Mouse (Mus musculus) midbrain, embryonic 10.5 days (tissue): ENCODE measurements around the gene Dock3. TPM values are rescaled to one million over a fixed set of nuclear protein-coding genes. Genes with fewer than 3 reads are reported as not detected.
A peak's percentile ranks its signal among the peaks of the same experiment; 100 is the strongest.

Experiments
- DNase-seq: peaks from one replicate; pipeline ENCODE4 v3.0.0-alpha.2; 2017; ENCODE audit warnings: low spot score
- H3K27ac ChIP-seq: fragments of 300-500 bp; sonication (generic); replicated peaks from 2 replicates; pipeline ENCODE4 v1.5.1; 2016; ENCODE audit warnings: mild to moderate bottlenecking
- H3K27me3 ChIP-seq: fragments of 300-500 bp; sonication (generic); 2 replicates; pipeline ENCODE4 v1.6.1; 2016; ENCODE audit warnings: low read depth, mild to moderate bottlenecking; ENCODE audit not compliant: poor library complexity, severe bottlenecking
- H3K36me3 ChIP-seq: fragments of 300-500 bp; sonication (generic); 2 replicates; pipeline ENCODE4 v1.6.1; 2016; ENCODE audit warnings: mild to moderate bottlenecking, moderate library complexity
- H3K4me1 ChIP-seq: fragments of 300-500 bp; sonication (generic); 2 replicates; pipeline ENCODE4 v1.6.1; 2016
- H3K4me3 ChIP-seq: fragments of 300-500 bp; sonication (generic); 2 replicates; pipeline ENCODE4 v1.5.1; 2016; ENCODE audit warnings: mild to moderate bottlenecking, moderate library complexity
- H3K9me3 ChIP-seq: fragments of 300-500 bp; sonication (generic); replicated peaks from 2 replicates; pipeline ENCODE4 v1.6.1; 2016; ENCODE audit warnings: mild to moderate bottlenecking
- WGBS: fragments of 180-500 bp; shearing (Covaris S2); methylation state at CpG from one replicate; pipeline ENCODE4 v1.1.7; 2016; 5-methylcytosine and 5-hydroxymethylcytosine counted together
- polyA plus RNA-seq: library from polyadenylated mRNA; unstranded; fragments of >200 nt; fragmentation: Nextera tagmentation; extraction: Ambion mirVana; gene quantifications from 2 replicates; pipeline ENCODE4 v1.2.1, GENCODE M21; 2016

The Dock3 gene
- polyA plus RNA-seq, 1 experiment from 2014 or later = 4.2 TPM

DNA sequence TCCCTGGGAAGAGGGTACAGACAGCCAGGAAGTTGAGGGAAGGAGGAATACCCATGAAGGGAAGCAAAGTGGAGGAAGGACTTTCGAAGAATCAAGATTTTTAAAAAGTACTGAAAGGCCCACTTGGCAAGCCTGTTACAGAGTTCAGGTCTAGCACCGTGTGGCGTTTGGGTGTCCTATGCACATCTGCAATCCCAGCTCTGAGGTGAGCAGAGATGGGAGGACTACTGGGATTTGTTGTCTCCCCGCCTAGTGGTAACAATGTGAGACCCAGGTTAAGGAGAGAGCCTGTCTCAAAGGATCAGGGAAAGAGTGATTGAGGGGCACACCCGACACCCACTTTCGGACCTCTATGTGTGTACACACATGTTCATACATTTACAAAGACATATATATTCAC, 316.8 kb downstream of the Dock3 start:
- no peaks in the 10 kb centered on the region for H3K27me3 ChIP-seq
- no peaks in the 10 kb centered on the region for H3K4me1 ChIP-seq
- H3K36me3 ChIP-seq = no peaks in the 10 kb centered on the region
- H3K27ac ChIP-seq = no peak overlapping the region
- WGBS = 88% methylated on average over 6 of the region's 6 CpGs
- no peak overlapping the region for H3K4me3 ChIP-seq
- no peak for DNase-seq
- no peaks in the 10 kb centered on the region for H3K9me3 ChIP-seq

DNA sequence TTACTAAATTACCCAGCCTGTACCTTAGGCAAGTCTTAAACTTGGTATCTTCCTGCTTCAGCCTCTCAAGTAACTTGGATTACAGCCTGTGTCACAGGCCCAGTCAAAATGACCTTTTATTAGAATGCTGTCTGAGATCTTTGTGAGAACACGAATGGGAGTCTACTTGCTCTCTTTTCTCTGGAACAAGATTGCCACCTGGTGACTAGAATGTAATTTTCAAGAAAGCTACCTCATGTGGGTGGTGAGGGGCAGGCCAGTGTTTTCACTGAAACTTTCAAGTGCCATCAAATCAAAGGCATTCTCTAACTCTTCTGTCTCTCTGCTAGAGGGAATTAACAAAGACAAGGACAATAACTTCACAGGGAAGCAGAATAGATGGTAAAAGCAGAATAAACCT, 317.9 kb downstream of the Dock3 start:
- no peak for DNase-seq
- Histone ChIP-seq H3K27ac (no peak overlapping the region), H3K4me3 (no peak overlapping the region), H3K9me3 (no peaks in the 10 kb centered on the region), H3K4me1 (no peaks in the 10 kb centered on the region), H3K36me3 (no peaks in the 10 kb centered on the region), H3K27me3 (no peaks in the 10 kb centered on the region)
- 25% methylated on average over 1 of the region's 1 CpGs for WGBS

DNA sequence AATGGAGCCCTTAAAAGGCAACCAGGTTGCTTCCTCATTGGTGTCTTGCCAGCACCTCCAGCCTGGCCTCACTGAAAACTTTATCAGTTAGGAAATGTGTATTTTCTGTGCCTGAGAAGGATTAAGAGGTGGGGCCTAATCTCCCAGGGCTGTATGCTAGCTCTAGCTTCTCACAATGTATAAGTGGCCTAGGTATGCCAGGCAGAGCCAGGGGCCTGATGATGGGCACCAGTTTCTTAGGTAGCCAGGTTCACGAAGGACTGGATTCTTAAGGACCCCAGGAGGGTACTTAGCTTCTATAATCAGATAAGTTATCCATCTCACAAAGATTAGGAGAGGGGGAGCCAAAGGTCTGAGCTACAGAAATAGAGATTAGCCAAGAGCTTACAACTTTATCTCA, 320.1 kb downstream of the Dock3 start:
- Histone ChIP-seq H3K4me3 (no peak overlapping the region), H3K9me3 (no peaks in the 10 kb centered on the region), H3K27ac (no peak overlapping the region), H3K4me1 (no peaks in the 10 kb centered on the region), H3K36me3 (0 out of 2 replicates have a peak, but pooled peaks cover 5% of the 10 kb centered on the region), H3K27me3 (no peaks in the 10 kb centered on the region)
- 91% methylated on average over 1 of the region's 1 CpGs for WGBS
- DNase-seq = no peak

DNA sequence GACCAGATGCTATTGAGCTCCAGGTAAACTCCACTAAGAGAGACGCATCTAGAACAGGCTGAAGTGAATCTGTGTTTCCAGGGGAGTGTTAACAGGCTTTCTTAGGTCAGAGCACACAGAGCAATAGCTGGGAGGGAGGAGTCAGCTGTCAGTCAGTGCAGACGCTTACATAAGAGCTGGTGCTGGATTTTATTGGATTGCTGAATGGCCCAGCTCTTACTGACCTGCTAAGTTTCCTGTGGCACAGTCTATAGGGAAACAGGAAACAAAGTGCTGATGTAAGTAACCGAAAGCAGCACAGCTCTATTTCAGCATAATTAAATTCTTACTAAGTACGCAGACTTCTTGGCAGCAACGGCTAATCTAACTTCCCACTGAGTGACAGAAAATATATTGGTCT, 323.0 kb downstream of the Dock3 start:
- DNase-seq = no peak
- no peak overlapping the region for H3K27ac ChIP-seq
- H3K27me3 ChIP-seq = no peaks in the 10 kb centered on the region
- H3K9me3 ChIP-seq = no peaks in the 10 kb centered on the region
- no peaks in the 10 kb centered on the region for H3K4me1 ChIP-seq
- no peak overlapping the region for H3K4me3 ChIP-seq
- WGBS = 66% methylated on average over 5 of the region's 5 CpGs
- 0 out of 2 replicates have a peak, but pooled peaks cover 5% of the 10 kb centered on the region for H3K36me3 ChIP-seq

DNA sequence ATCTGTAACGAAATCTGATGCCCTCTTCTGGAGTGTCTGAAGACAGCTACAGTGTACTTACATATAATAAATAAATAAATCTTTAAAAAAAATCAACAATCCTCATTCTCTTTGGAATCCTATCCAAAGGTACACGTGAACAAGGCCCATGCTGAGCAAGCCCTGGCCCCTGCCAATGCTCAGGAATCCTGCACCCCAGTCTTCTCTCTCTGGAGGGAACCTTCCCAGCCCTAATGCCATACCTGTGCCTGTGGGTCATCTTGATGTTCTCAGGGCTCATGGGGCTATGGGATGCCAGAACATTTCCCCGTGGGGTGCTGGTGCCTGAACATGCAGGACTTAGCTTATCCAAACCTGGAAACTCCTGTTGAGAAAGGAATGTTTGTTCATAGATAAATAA, 323.5 kb downstream of the Dock3 start:
- 0 out of 2 replicates have a peak, but pooled peaks cover 5% of the 10 kb centered on the region for H3K36me3 ChIP-seq
- no peaks in the 10 kb centered on the region for H3K27me3 ChIP-seq
- 83% methylated on average over 3 of the region's 3 CpGs for WGBS
- no peaks in the 10 kb centered on the region for H3K9me3 ChIP-seq
- no peak overlapping the region for H3K27ac ChIP-seq
- DNase-seq = no peak
- no peak overlapping the region for H3K4me3 ChIP-seq
- no peaks in the 10 kb centered on the region for H3K4me1 ChIP-seq

DNA sequence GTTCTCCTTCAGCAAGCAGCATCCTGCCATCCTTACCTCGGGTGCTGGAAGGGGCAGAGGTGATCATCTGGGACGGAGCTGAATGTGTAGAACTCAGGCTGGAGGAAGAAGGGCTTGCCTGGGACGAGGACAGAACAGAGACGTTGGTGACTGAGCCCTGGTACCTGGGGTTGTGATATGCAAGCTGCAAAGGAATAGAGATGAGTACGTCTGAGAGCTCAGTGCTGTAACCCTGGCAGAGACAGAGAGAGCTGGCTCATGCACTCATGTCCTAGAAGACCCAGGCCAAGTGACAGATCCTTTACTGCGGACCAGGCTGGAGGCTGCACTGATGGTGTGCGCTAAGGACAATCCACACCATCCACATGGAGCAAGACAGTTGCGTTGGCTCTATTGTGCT, 325.1 kb downstream of the Dock3 start:
- no peaks in the 10 kb centered on the region for H3K27me3 ChIP-seq
- H3K36me3 ChIP-seq = 0 out of 2 replicates have a peak, but pooled peaks cover 5% of the 10 kb centered on the region
- DNase-seq = no peak
- no peaks in the 10 kb centered on the region for H3K9me3 ChIP-seq
- H3K27ac ChIP-seq = no peak overlapping the region
- 84% methylated on average over 8 of the region's 8 CpGs for WGBS
- no peak overlapping the region for H3K4me3 ChIP-seq
- H3K4me1 ChIP-seq = no peaks in the 10 kb centered on the region

DNA sequence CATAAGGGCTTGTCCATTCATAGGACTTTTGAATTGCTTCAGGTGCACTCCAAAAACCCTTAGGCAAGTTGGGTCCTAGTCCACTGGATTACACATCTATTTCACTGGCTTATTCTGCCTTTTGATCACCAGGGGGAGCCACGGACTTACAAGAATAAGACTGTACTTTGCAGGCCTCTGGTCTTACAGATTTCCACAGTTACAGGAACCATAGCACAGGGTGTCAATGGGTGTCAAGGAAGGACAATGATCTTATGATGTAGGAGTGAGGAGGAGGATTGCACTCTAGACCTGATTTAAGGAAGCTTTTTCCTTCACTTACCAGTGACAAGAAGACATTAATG, 327.9 kb downstream of the Dock3 start:
- Histone ChIP-seq H3K4me3 (no peak overlapping the region), H3K4me1 (no peaks in the 10 kb centered on the region), H3K36me3 (0 out of 2 replicates have a peak, but pooled peaks cover 5% of the 10 kb centered on the region), H3K27ac (no peak overlapping the region), H3K27me3 (no peaks in the 10 kb centered on the region), H3K9me3 (no peaks in the 10 kb centered on the region)
- 32% methylated on average over 1 of the region's 1 CpGs for WGBS
- no peak for DNase-seq

DNA sequence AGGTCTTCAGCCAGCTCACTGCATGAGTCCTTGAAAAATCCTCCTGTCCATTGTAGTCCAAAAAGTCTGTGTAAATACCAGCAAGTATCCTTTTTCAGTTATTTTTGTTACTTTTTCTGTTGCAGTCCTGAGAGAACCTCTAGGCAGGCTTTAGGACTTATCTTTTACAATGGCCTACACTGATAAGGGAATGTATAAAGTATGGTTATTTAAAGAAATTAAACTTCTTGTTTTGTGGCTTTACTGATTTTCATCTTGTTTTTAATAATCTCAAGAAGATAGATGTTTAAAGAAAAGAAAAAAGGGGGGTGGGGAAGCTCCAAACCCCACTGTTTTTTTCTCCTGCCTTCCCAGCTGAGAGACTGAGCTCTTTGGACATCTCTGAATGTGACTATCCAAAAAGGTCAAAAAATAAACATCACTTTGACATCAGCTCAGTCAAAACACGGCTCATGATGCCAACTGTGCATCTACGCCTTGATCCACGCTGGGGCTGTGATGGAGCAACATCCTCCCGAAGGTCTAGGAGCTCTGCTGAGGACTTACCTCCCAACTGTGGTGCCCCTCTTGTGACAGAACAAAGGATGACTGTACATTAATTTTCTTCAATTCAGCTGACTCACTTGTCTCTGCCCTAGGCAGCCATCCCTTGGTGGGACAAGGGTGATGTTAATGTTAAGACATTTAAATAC, 328.5 kb downstream of the Dock3 start:
- Histone ChIP-seq H3K4me1 (no peaks in the 10 kb centered on the region), H3K9me3 (no peaks in the 10 kb centered on the region), H3K27ac (no peak overlapping the region), H3K36me3 (0 out of 2 replicates have a peak, but pooled peaks cover 5% of the 10 kb centered on the region), H3K4me3 (no peak overlapping the region), H3K27me3 (no peaks in the 10 kb centered on the region)
- no peak for DNase-seq
- WGBS = 80% methylated on average over 4 of the region's 4 CpGs

DNA sequence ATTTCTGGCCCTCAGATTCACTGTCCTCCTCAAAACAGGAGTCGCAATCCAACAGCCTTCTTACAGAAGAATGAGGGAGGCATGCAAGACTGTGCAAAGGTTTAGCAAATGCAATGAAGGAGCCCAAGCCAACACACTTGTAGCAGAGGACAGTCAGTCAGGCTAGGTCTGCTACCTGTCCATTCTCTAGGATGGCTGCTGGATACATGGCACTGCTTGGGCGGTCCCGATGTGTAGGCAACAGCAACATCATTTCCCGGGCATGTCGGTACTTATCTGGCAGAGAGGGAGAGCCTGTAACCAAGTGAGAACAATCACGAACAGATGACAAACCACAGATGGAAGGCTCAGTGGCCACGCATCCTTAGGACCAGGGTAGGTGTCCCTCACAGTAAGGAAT, 330.1 kb downstream of the Dock3 start:
- Histone ChIP-seq H3K4me1 (no peaks in the 10 kb centered on the region), H3K27ac (no peak overlapping the region), H3K27me3 (no peaks in the 10 kb centered on the region), H3K36me3 (peaks cover under 1% of the 10 kb centered on the region; the same call in 1 of the 2 replicates), H3K9me3 (no peaks in the 10 kb centered on the region), H3K4me3 (no peak overlapping the region)
- 93% methylated on average over 7 of the region's 7 CpGs for WGBS
- DNase-seq = no peak

DNA sequence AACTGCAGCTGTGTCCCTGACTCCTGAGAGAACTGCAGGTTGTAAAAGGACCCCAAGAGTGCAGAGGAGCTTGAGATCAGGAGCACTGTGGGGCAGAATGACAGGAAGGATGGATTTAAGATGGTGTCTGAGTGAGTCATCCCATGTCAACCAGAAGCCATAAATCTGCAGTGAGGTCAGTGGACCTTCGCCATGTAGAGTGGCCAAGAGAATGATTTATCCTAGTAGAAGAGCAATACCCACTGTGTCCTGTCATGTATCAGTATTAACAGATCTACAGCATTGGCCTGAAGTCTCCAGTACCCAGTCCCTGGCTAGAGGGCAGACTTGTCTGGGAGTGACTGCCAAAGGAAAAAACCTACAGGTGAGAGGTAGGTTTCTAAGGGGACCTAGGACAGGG, 332.8 kb downstream of the Dock3 start:
- Histone ChIP-seq H3K4me3 (no peak overlapping the region), H3K27me3 (no peaks in the 10 kb centered on the region), H3K4me1 (no peaks in the 10 kb centered on the region), H3K27ac (no peak overlapping the region), H3K36me3 (peaks cover 4% of the 10 kb centered on the region; the same call in 1 of the 2 replicates), H3K9me3 (no peaks in the 10 kb centered on the region)
- no peak for DNase-seq
- WGBS = 88% methylated on average over 1 of the region's 1 CpGs

DNA sequence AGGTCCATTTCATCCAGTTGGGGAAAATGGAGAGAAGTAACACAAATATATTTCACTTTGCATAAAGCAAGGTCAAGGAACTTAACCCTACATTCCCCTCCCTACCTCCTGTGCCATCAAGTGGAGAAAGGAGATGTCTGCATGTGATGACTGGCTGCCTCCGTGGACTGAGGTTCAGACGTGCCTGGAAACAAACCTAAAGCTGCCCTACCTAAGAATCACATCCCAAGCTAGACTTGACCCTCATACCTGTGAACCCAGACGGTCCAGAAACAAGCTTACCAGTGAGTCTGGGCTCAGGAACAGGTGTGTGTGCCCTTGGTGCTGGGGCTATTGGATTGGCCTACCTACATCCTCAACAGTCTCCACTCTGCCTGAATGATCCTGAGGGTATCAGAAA, 338.4 kb downstream of the Dock3 start:
- Histone ChIP-seq H3K27me3 (no peaks in the 10 kb centered on the region), H3K4me1 (peaks cover 41% of the 10 kb centered on the region), H3K9me3 (no peaks in the 10 kb centered on the region), H3K27ac (peak overlapping the region; percentile 94), H3K4me3 (peak overlapping the region; percentile 83), H3K36me3 (peaks cover 30% of the 10 kb centered on the region)
- no peak for DNase-seq
- WGBS = 59% methylated on average over 3 of the region's 3 CpGs

DNA sequence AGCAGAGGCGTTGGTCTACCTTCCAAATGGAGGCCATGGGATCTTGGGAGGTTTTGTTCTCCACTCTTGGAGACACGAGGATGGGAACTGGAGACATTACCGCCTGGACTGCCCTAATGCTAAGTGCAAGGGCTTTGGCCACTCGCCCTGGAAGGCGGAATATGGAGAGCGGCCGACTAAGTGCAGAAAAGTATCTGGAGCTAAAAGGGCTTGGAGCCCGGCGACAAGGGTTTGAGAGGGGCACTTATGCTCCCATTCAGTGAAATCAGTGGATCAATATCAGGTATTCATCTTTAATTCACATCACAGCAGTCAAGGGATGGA, 339.2 kb downstream of the Dock3 start:
- Histone ChIP-seq H3K4me1 (peaks cover 49% of the 10 kb centered on the region), H3K36me3 (peaks cover 38% of the 10 kb centered on the region), H3K4me3 (peak overlapping the region; percentile 83), H3K9me3 (no peaks in the 10 kb centered on the region), H3K27ac (peak overlapping the region; percentile 94), H3K27me3 (no peaks in the 10 kb centered on the region)
- WGBS = under 1% methylated on average over 9 of the region's 9 CpGs
- no peak for DNase-seq

DNA sequence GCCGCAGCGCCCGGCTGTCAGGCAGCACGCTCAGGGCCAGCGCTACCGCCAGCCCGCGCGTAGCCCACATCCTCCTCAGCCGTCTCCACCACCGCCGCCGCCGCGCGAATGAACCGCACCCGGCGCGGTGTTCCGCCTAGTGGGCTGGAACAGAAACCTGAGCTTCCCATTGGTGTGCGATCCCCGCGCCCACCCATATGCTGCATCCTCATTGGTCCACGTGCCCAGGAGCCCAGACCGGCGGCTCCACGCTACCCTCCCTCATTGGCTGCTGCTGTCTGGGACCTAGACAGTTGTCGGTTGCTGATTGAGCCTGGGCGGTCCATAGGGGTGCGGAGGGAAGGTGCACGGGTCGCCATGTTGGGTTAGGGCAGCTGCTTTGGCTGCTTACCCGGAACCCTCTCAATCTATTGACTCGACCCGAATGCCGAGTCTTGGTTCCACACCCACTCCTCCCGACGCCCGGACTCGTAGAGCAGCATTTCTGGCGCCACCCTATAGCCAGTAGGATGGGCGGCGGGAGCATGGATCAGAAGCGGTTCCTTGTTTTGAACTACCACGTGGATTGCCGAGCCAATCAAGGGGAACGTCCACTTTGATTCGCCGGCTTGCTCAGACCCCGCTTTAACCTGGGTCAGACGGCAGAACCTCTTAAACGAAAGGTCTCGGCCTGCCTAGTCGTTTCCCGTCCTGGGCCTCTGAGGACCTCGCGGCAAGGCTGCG, 339.7 kb downstream of the Dock3 start, which contains the start of gene Manf:
Gene Manf, minus strand, starts transcription at position 151 of the 723 bp plus-strand sequence.
- under 1% methylated on average over 59 of the region's 59 CpGs for WGBS
- peaks cover 54% of the 10 kb centered on the region for H3K4me1 ChIP-seq

More for the DNA sequence above, 339.7 kb downstream of the Dock3 start, which contains the start of gene Manf:
- peaks cover 40% of the 10 kb centered on the region for H3K36me3 ChIP-seq
- H3K27ac ChIP-seq = peak within 1 kb of the TSS; percentile 94
- DNase-seq = peak; percentile 98
- no peaks in the 10 kb centered on the region for H3K27me3 ChIP-seq
- H3K4me3 ChIP-seq = peak within 1 kb of the TSS; percentile 83
- H3K9me3 ChIP-seq = no peaks in the 10 kb centered on the region
